In genomic region chr3:152969774-152970347, GRCm38 (mm10) we compare ENCODE assay signal across 17 mouse cellular contexts. TPM values are rescaled to one million over a fixed set of nuclear protein-coding genes. Genes with fewer than 3 reads are reported as not detected.
A peak's percentile ranks its signal among the peaks of the same experiment; 100 is the strongest.
DNase-seq lines count a peak whose midpoint lies in the region; ATAC-seq and TF ChIP-seq lines count a peak whose summit lies in the region.
"Had no signal": no experiment of that assay in that cellular context is flagged by ENCODE, and none has a peak within 500 bp of the region (broad histone marks: within the 10 kb centered on the region; RNA-seq: fewer than 3 reads in every experiment).

No protein-coding gene starts in this region.

- H3K27ac ChIP-seq in midbrain, embryonic 14.5 days (replicated peaks; ENCODE audit: low read depth, low read length) = no peak overlapping the region
- H3K27ac ChIP-seq in midbrain, embryonic 11.5 days (ENCODE audit: low read depth, low read length) = no peak overlapping the region
- no peak overlapping the region for H3K27ac ChIP-seq in stomach, postnatal 0 days (replicated peaks)
- H3K27ac ChIP-seq in kidney, embryonic 16.5 days (ENCODE audit: low read length) = no peak overlapping the region
- H3K27ac ChIP-seq: embryonic facial prominence, embryonic 12.5 days; forebrain, embryonic 15.5 days; heart, embryonic 15.5 days; neural tube, embryonic 12.5 days had no signal

- peak; percentile 27 for TF ChIP-seq CTCF in stomach, postnatal 0 days (IDR thresholded peaks at IDR 0.05; ENCODE audit: low read depth)

- no peak overlapping the region for H3K9ac ChIP-seq in midbrain, embryonic 14.5 days (replicated peaks; ENCODE audit: low read length)
- no peak overlapping the region for H3K9ac ChIP-seq in midbrain, embryonic 11.5 days (ENCODE audit: low read length)
- no peak overlapping the region for H3K9ac ChIP-seq in stomach, postnatal 0 days (ENCODE audit: low read length)
- no peak overlapping the region for H3K9ac ChIP-seq in kidney, embryonic 16.5 days (replicated peaks; ENCODE audit: low read length)
- H3K9ac ChIP-seq: embryonic facial prominence, embryonic 12.5 days; forebrain, embryonic 15.5 days; heart, embryonic 15.5 days; neural tube, embryonic 12.5 days had no signal

- no peaks in the 10 kb centered on the region for H3K9me3 ChIP-seq in midbrain, embryonic 14.5 days (ENCODE audit: control insufficient read depth, low read length)
- H3K9me3 ChIP-seq in midbrain, embryonic 11.5 days (ENCODE audit: control insufficient read depth, low read length) = no peaks in the 10 kb centered on the region
- H3K9me3 ChIP-seq in stomach, postnatal 0 days (ENCODE audit: control insufficient read depth, low read length) = no peaks in the 10 kb centered on the region
- no peaks in the 10 kb centered on the region for H3K9me3 ChIP-seq in kidney, embryonic 16.5 days (ENCODE audit: low read length)
- H3K9me3 ChIP-seq: embryonic facial prominence, embryonic 12.5 days; forebrain, embryonic 15.5 days; heart, embryonic 15.5 days; megakaryocyte, embryonic 14.5 days had no signal

- H3K4me1 ChIP-seq in midbrain, embryonic 14.5 days (ENCODE audit: control insufficient read depth, insufficient read depth, low read length) = no peaks in the 10 kb centered on the region
- H3K4me1 ChIP-seq in midbrain, embryonic 11.5 days (ENCODE audit: control insufficient read depth, insufficient read depth, low read length) = no peaks in the 10 kb centered on the region
- H3K4me1 ChIP-seq in stomach, postnatal 0 days (replicated peaks; ENCODE audit: control insufficient read depth, insufficient read depth) = no peaks in the 10 kb centered on the region
- H3K4me1 ChIP-seq in kidney, embryonic 16.5 days (ENCODE audit: insufficient read depth, low read length) = no peaks in the 10 kb centered on the region
- H3K4me1 ChIP-seq: embryonic facial prominence, embryonic 12.5 days; forebrain, embryonic 15.5 days; heart, embryonic 15.5 days; neural tube, embryonic 12.5 days had no signal

- no peaks in the 10 kb centered on the region for H3K36me3 ChIP-seq in midbrain, embryonic 14.5 days (ENCODE audit: control insufficient read depth, insufficient read depth, low read length)
- no peaks in the 10 kb centered on the region for H3K36me3 ChIP-seq in midbrain, embryonic 11.5 days (ENCODE audit: control insufficient read depth, insufficient read depth, low read length)
- H3K36me3 ChIP-seq in stomach, postnatal 0 days (ENCODE audit: control insufficient read depth, insufficient read depth, low read length) = no peaks in the 10 kb centered on the region
- no peaks in the 10 kb centered on the region for H3K36me3 ChIP-seq in kidney, embryonic 16.5 days (ENCODE audit: insufficient read depth, low read length)
- H3K36me3 ChIP-seq: embryonic facial prominence, embryonic 12.5 days; forebrain, embryonic 15.5 days; heart, embryonic 15.5 days; neural tube, embryonic 12.5 days had no signal

- no peak for TF ChIP-seq EP300 in stomach, postnatal 0 days (optimal IDR thresholded peaks at IDR 0.05)

- peak; percentile 27; the same call in 1 of the 2 replicates for ATAC-seq in frontal cortex, adult (ENCODE audit: low TSS enrichment)
- no peak for ATAC-seq in midbrain, embryonic 14.5 days (ENCODE audit: low FRiP score, low TSS enrichment)
- no peak for ATAC-seq in midbrain, embryonic 11.5 days (ENCODE audit: low FRiP score)
- ATAC-seq in common myeloid progenitor, adult 5-6 weeks (replicated peaks; ENCODE audit: low read depth, poor library complexity, severe bottlenecking) = peak; percentile 78
- ATAC-seq in stomach, postnatal 0 days (ENCODE audit: low FRiP score, low TSS enrichment) = no peak
- ATAC-seq in kidney, embryonic 16.5 days (ENCODE audit: low FRiP score, low TSS enrichment) = no peak
- ATAC-seq: forebrain, embryonic 15.5 days had no signal

- 69% methylated on average over 16 of the region's 16 CpGs for WGBS in midbrain, embryonic 14.5 days
- WGBS in midbrain, embryonic 11.5 days = 79% methylated on average over 16 of the region's 16 CpGs
- 63% methylated on average over 16 of the region's 16 CpGs for WGBS in stomach, postnatal 0 days
- 69% methylated on average over 16 of the region's 16 CpGs for WGBS in kidney, embryonic 16.5 days

- no peak overlapping the region for H3K4me3 ChIP-seq in midbrain, embryonic 14.5 days (replicated peaks; ENCODE audit: low read depth, low read length)
- H3K4me3 ChIP-seq in midbrain, embryonic 11.5 days (ENCODE audit: low read depth, low read length) = no peak overlapping the region
- H3K4me3 ChIP-seq in stomach, postnatal 0 days (ENCODE audit: low read depth, low read length) = no peak overlapping the region
- no peak overlapping the region for H3K4me3 ChIP-seq in kidney, embryonic 16.5 days (ENCODE audit: low read length)
- H3K4me3 ChIP-seq: embryonic facial prominence, embryonic 12.5 days; forebrain, embryonic 15.5 days; heart, embryonic 15.5 days; megakaryocyte, embryonic 14.5 days; neural tube, embryonic 12.5 days had no signal

- H3K4me2 ChIP-seq in midbrain, embryonic 14.5 days (ENCODE audit: low read length) = no peak overlapping the region
- H3K4me2 ChIP-seq in midbrain, embryonic 11.5 days = no peak overlapping the region
- no peak overlapping the region for H3K4me2 ChIP-seq in stomach, postnatal 0 days (replicated peaks; ENCODE audit: low read depth)
- no peak overlapping the region for H3K4me2 ChIP-seq in kidney, embryonic 16.5 days (replicated peaks; ENCODE audit: low read depth, low read length)
- H3K4me2 ChIP-seq: embryonic facial prominence, embryonic 12.5 days; forebrain, embryonic 15.5 days; heart, embryonic 15.5 days; neural tube, embryonic 12.5 days had no signal

- DNase-seq in frontal cortex, postnatal 10 days (ENCODE audit: low spot score in 2 of 2) = no peak
- DNase-seq in midbrain, embryonic 14.5 days = peak; percentile 31
- DNase-seq in midbrain, embryonic 11.5 days (ENCODE audit: low spot score, missing footprints) = no peak
- DNase-seq in stomach, postnatal 0 days (ENCODE audit: low spot score) = no peak
- DNase-seq in testis, postnatal 14 days (ENCODE audit: low spot score) = no peak
- DNase-seq: adrenal gland, postnatal 36 days; cerebellum, adult 11-12 months; retina, postnatal 1 day had no signal

- no peaks in the 10 kb centered on the region for H3K27me3 ChIP-seq in midbrain, embryonic 14.5 days (ENCODE audit: control insufficient read depth, insufficient read depth, low read length)
- H3K27me3 ChIP-seq in midbrain, embryonic 11.5 days (ENCODE audit: control insufficient read depth, insufficient read depth, low read length) = no peaks in the 10 kb centered on the region
- H3K27me3 ChIP-seq in stomach, postnatal 0 days (ENCODE audit: control insufficient read depth, insufficient read depth, low read length) = no peaks in the 10 kb centered on the region
- H3K27me3 ChIP-seq in kidney, embryonic 16.5 days (ENCODE audit: insufficient read depth, low read length) = no peaks in the 10 kb centered on the region
- H3K27me3 ChIP-seq: embryonic facial prominence, embryonic 12.5 days; forebrain, embryonic 15.5 days; heart, embryonic 15.5 days; neural tube, embryonic 12.5 days had no signal

RNA-seq across cellular contexts. Expression of gene St6galnac5, which starts 12.2 kb away (rescaled TPM):
- polyA plus RNA-seq in midbrain, embryonic 14.5 days (2014; fragmentation: Nextera tagmentation; extraction: Ambion mirVana) = 20.6 and 25.7 TPM in 2 replicates
- 2.2 and 2.3 TPM in 2 replicates for polyA plus RNA-seq in midbrain, embryonic 11.5 days (2014; fragmentation: Nextera tagmentation; extraction: Ambion mirVana)
- total RNA-seq in common myeloid progenitor, adult 5-6 weeks (2017) = not detected in 2 replicates
- polyA plus RNA-seq in stomach, postnatal 0 days (2015; fragmentation: Nextera tagmentation; extraction: Ambion mirVana) = 0.39 and 0.57 TPM in 2 replicates
- polyA plus RNA-seq in kidney, embryonic 16.5 days (2015; fragmentation: Nextera tagmentation; extraction: Ambion mirVana) = 0.85 and 1.2 TPM in 2 replicates
- total RNA-seq: liver, adult 2 months had no signal
- polyA plus RNA-seq: liver, adult 2 months had no signal

Comparison
In these comparisons a context has a peak if more than half of its experiments do, and no peak if none do; other contexts are left out.
1. ATAC-seq: peak in frontal cortex, adult (single experiment) and common myeloid progenitor, adult 5-6 weeks (single experiment); none in midbrain, embryonic 14.5 days (single experiment), midbrain, embryonic 11.5 days (single experiment), stomach, postnatal 0 days (single experiment) and kidney, embryonic 16.5 days (single experiment).